Mouse (Mus musculus): ENCODE data around the gene Gla. TPM values are rescaled to one million over a fixed set of nuclear protein-coding genes. Genes with fewer than 3 reads are reported as not detected.

Gla gene
- polyA plus RNA-seq (2017; shearing (Covaris generic)) = 3.6 TPM

GRCm38 (mm10) chrX:134600659-134601379 lies at the start of gene Gla, which contains the start of gene Hnrnph2:
Gene Gla (minus strand): TSS chrX:134601125.
Gene Hnrnph2 (plus strand): TSS chrX:134601179.

DNA sequence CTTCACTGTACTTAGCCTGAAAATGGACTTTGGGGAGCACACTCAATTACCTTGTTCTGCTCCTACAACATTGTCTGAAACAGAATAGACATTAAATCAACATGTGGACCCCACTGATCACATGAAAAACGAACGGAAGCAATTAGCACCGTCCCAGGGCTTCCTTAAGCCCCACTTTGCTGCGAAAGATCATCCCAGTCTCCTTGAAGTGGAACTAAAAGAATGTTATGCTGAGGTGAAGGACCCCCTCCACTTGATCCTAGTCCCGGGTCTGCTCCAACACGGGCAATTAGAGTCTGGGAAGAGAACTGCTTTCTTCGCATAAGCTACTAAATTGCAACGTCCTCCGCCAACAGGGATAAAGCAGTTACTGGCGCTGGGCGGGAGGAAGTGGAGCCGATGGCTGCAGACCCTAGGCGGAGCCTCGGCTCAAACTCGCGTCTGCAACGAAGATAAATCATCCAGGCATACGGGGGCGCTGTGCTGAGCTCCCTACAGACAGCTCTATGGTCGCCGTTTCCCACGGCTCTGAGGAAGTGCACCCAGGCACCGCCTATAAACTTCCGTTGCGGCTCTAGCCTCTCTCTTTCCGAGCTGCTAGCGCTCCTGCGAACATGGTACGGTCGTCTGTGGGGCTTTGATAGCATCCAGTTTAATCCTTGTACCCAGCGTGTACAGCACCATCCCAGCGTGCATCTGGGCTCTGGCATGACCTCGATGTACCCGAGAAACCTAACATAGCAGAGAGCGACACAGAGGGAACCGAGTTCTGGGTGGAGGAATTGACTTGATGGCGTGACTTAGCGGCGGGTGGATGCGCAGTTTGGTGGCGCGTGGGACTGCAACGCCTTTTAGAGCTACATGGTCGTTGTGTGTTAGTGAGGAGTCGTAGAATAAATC lies 15.6 kb downstream of the Gla start, which contains the start of gene Rpl36a:
Gene Rpl36a (plus strand): TSS at position 552 of the 900 bp plus-strand sequence.

DNA sequence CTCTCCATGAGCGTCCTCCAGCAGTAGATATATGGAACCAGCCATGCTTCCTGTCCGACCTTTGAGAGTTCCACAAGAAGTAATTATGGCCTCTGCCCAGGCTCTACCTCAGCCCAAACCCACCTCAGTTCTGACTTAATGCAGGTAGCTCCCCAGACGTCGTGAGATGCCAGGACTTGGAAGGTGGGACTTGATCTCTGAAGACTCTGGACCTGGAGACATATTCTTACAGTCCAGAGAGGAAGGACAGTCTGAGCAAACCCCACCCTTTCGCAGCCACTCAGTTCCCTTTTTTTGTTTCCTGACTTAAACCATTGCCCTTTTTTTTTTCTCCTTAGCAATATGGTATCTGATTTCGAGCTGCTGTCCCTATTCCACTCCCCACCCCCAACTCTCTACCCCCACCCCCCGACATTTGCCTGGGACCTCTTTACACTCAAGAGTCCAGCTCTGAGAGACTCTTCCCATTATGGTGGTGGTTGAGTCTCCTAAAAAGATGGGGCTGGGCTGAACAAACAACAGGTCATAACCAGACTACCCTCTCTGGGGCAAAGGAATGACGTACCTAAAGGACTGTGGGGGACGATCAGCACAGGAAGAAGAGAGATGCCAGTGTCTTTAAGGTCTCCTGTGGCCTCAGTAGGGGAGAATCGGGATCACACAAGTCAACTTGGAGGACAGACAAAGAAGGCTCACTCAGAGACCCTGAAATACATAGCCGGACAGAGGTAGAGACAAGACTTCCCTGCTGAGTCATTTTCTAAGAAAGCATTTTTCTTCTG lies 17.8 kb downstream of the Gla start, which contains the start of gene Btk:
Gene Btk (minus strand): TSS at position 683 of the 782 bp plus-strand sequence.

DNA sequence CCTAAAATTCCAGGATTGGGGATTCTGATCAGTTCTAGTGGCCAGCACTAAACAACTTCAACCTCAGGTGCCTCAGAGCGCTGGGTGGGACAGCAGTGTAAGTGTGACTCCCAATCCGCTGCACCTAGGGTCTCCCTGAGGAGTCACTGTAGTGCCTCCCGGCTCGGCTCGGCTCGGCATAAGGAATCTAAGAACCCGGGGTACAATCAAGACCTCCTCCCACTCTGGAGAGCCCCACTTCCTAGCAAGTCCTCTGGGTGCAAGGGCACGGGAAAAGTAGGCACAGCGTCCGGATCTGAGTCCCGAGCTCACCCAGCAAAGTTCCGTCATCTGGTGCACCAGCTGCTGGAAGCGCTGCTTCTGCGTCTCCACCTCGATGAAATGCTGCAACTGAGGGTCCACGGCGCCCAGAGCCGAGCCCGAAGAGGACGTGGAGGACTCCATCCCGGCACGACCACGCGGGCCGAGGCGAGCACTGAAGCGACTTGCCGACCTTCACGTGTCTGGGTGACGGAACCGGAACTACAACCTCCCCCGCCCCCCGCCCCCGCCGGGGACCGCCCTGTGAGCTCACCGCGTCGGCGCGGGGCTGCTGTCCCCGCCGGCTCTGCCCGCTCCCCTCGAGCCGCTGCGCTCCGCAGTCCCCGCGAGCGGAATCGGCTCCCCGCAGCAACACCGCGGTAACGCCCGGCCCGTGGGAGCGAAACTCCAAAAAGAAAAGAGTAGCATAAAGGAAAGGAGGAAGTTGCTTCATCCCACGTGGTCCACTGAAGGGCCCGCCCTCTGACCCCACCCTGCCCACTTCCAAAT lies 59.6 kb downstream of the Gla start, which contains the start of gene Timm8a1:
Gene Timm8a1 (minus strand): TSS at position 721 of the 810 bp plus-strand sequence.

Other genes with a start within 250 kb of the Gla start
- gene Drp2, start 196.6 kb downstream of the Gla start, polyA plus RNA-seq (2017; shearing (Covaris generic)) = not detected
- gene Taf7l, start 124.6 kb downstream of the Gla start, polyA plus RNA-seq (2017; shearing (Covaris generic)) = not detected
- 42.7 TPM for gene Timm8a1, start 59.3 kb downstream of the Gla start, polyA plus RNA-seq (2017; shearing (Covaris generic))
- 1.2 TPM for gene Btk, start 17.6 kb downstream of the Gla start, polyA plus RNA-seq (2017; shearing (Covaris generic))
- 268 TPM for gene Rpl36a, start 15.5 kb downstream of the Gla start, polyA plus RNA-seq (2017; shearing (Covaris generic))
- 146 TPM for gene Hnrnph2, start 54 bp upstream of the Gla start, polyA plus RNA-seq (2017; shearing (Covaris generic))
- gene Armcx4, start 85.4 kb upstream of the Gla start, polyA plus RNA-seq (2017; shearing (Covaris generic)) = 0.95 TPM
- gene Armcx1, start 116.8 kb upstream of the Gla start, polyA plus RNA-seq (2017; shearing (Covaris generic)) = 2.5 TPM
- 2.6 TPM for gene Armcx6, start 150.3 kb upstream of the Gla start, polyA plus RNA-seq (2017; shearing (Covaris generic))
- 23.1 TPM for gene Armcx3, start 155.5 kb upstream of the Gla start, polyA plus RNA-seq (2017; shearing (Covaris generic))
- gene Armcx2, start 208.1 kb upstream of the Gla start, polyA plus RNA-seq (2017; shearing (Covaris generic)) = 12.0 TPM